26 mouse cellular contexts compared by ENCODE assay signal in the genomic region with DNA sequence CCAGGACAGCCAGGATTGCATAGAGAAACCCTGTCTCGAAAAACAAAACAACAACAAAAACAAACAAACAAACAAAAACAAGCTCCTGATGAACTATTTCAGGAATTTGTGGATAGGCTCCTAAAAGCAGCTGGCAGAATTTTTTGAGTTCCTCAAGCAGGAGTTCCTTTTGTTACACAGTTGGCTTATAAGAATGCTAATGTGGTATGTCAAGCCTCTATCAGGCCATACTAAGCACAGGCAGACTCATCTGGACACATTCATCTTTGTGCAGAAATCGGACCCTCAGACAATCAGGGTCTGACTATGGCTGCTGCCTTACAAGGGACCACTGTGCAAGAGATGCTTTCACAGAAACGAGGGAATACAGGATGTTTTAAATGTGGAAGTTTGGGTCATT. TPM values are rescaled to one million over a fixed set of nuclear protein-coding genes. Genes with fewer than 3 reads are reported as not detected.
DNase-seq lines count a peak whose midpoint lies in the region; ATAC-seq lines count a peak whose summit lies in the region.
"Had no signal": no experiment of that assay in that cellular context is flagged by ENCODE, and none has a peak within 500 bp of the region (broad histone marks: within the 10 kb centered on the region; RNA-seq: fewer than 3 reads in every experiment).

No protein-coding gene starts in this region.

- no peaks in the 10 kb centered on the region for H3K9me3 ChIP-seq in midbrain, embryonic 11.5 days (ENCODE audit: control insufficient read depth, low read length)
- H3K9me3 ChIP-seq in midbrain, embryonic 10.5 days (replicated peaks), result no peaks in the 10 kb centered on the region
- H3K9me3 ChIP-seq: embryonic facial prominence, embryonic 13.5 days; embryonic facial prominence, embryonic 15.5 days; forebrain, embryonic 10.5 days; forebrain, embryonic 12.5 days; G1E had no signal

- DNase-seq in midbrain, embryonic 11.5 days (ENCODE audit: low spot score, missing footprints), result peak; percentile 45
- no peak for DNase-seq in midbrain, embryonic 10.5 days (ENCODE audit: low spot score)
- DNase-seq in Muller cell, postnatal 12 days (ENCODE audit: inconsistent ontology term), result peak; percentile 63
- peak; percentile 63 for DNase-seq in ZHBTc4 (ENCODE audit: low read depth, low spot score)
- no peak for DNase-seq in thymus, postnatal 10 days (ENCODE audit: low spot score in 2 of 2)
- DNase-seq: adrenal gland, adult 2 months; adrenal gland, postnatal 10 days; adrenal gland, postnatal 25 days; B cell, adult 2 months; cerebellum, adult 11 months; cerebellum, adult 18-20 months; cerebellum, adult 8-10 months; cerebellum, adult 9-11 months; cerebellum, postnatal 14 days; cerebellum, postnatal 36 days; embryo, embryonic 11 days had no signal

- no peaks in the 10 kb centered on the region for H3K36me3 ChIP-seq in midbrain, embryonic 11.5 days (ENCODE audit: control insufficient read depth, insufficient read depth, low read length)
- peaks cover 21% of the 10 kb centered on the region for H3K36me3 ChIP-seq in midbrain, embryonic 10.5 days

- no peaks in the 10 kb centered on the region for H3K4me1 ChIP-seq in midbrain, embryonic 11.5 days (ENCODE audit: control insufficient read depth, insufficient read depth, low read length)
- no peaks in the 10 kb centered on the region for H3K4me1 ChIP-seq in midbrain, embryonic 10.5 days
- H3K4me1 ChIP-seq: embryonic facial prominence, embryonic 13.5 days; embryonic facial prominence, embryonic 15.5 days; forebrain, embryonic 10.5 days; forebrain, embryonic 12.5 days had no signal

- H3K27me3 ChIP-seq in midbrain, embryonic 11.5 days (ENCODE audit: control insufficient read depth, insufficient read depth, low read length), result no peaks in the 10 kb centered on the region
- no peaks in the 10 kb centered on the region for H3K27me3 ChIP-seq in midbrain, embryonic 10.5 days (ENCODE audit: low read depth, poor library complexity, severe bottlenecking)
- H3K27me3 ChIP-seq: CH12.LX; embryonic facial prominence, embryonic 13.5 days; embryonic facial prominence, embryonic 15.5 days; forebrain, embryonic 12.5 days had no signal

- H3K27ac ChIP-seq in midbrain, embryonic 11.5 days (ENCODE audit: low read depth, low read length), result no peak overlapping the region
- no peak overlapping the region for H3K27ac ChIP-seq in midbrain, embryonic 10.5 days (replicated peaks)
- H3K27ac ChIP-seq: embryonic facial prominence, embryonic 13.5 days; embryonic facial prominence, embryonic 15.5 days; forebrain, embryonic 10.5 days; forebrain, embryonic 12.5 days had no signal

- no peak overlapping the region for H3K9ac ChIP-seq in midbrain, embryonic 11.5 days (ENCODE audit: low read length)
- H3K9ac ChIP-seq: embryonic facial prominence, embryonic 13.5 days; embryonic facial prominence, embryonic 15.5 days; forebrain, embryonic 12.5 days had no signal

- WGBS in midbrain, embryonic 11.5 days, result 77% methylated on average over 3 of the region's 3 CpGs
- 82% methylated on average over 3 of the region's 3 CpGs for WGBS in midbrain, embryonic 10.5 days

- H3K4me3 ChIP-seq in midbrain, embryonic 11.5 days (ENCODE audit: low read depth, low read length), result no peak overlapping the region
- no peak overlapping the region for H3K4me3 ChIP-seq in midbrain, embryonic 10.5 days
- H3K4me3 ChIP-seq: embryonic facial prominence, embryonic 13.5 days; embryonic facial prominence, embryonic 15.5 days; erythroblast, embryonic 14.5 days; forebrain, embryonic 10.5 days; forebrain, embryonic 12.5 days had no signal

- no peak for ATAC-seq in midbrain, embryonic 11.5 days (ENCODE audit: low FRiP score)
- ATAC-seq: CD4-positive, CD25-positive, alpha-beta regulatory T cell, adult 4 months; forebrain, embryonic 14.5 days; forebrain, embryonic 16.5 days had no signal

- H3K4me2 ChIP-seq in midbrain, embryonic 11.5 days, result no peak overlapping the region
- H3K4me2 ChIP-seq: embryonic facial prominence, embryonic 13.5 days; embryonic facial prominence, embryonic 15.5 days; forebrain, embryonic 12.5 days had no signal

RNA-seq across cellular contexts. Expression of a gene that starts 23.4 kb away (rescaled TPM):
- polyA plus RNA-seq in midbrain, embryonic 11.5 days (2014; fragmentation: Nextera tagmentation; extraction: Ambion mirVana), result 25.7 and 28.4 TPM in 2 replicates
- 24.4 and 26.6 TPM in 2 replicates for polyA plus RNA-seq in midbrain, embryonic 10.5 days (2016; fragmentation: Nextera tagmentation; extraction: Ambion mirVana)

RNA-seq across cellular contexts. Expression of a gene that starts 35.2 kb away (rescaled TPM):
- 0.22 and 0.41 TPM in 2 replicates for polyA plus RNA-seq in midbrain, embryonic 11.5 days (2014; fragmentation: Nextera tagmentation; extraction: Ambion mirVana)
- 0.32 and 0.36 TPM in 2 replicates for polyA plus RNA-seq in midbrain, embryonic 10.5 days (2016; fragmentation: Nextera tagmentation; extraction: Ambion mirVana)

Comparison
In these comparisons a context has a peak if more than half of its experiments do, and no peak if none do; other contexts are left out.
1. DNase-seq: peak in midbrain, embryonic 11.5 days (single experiment), Muller cell, postnatal 12 days (single experiment) and ZHBTc4 (single experiment); none in midbrain, embryonic 10.5 days (single experiment) and thymus, postnatal 10 days (0 of 2).